Mouse (Mus musculus): Measurements from ENCODE around the gene Srsf10.

DNA sequence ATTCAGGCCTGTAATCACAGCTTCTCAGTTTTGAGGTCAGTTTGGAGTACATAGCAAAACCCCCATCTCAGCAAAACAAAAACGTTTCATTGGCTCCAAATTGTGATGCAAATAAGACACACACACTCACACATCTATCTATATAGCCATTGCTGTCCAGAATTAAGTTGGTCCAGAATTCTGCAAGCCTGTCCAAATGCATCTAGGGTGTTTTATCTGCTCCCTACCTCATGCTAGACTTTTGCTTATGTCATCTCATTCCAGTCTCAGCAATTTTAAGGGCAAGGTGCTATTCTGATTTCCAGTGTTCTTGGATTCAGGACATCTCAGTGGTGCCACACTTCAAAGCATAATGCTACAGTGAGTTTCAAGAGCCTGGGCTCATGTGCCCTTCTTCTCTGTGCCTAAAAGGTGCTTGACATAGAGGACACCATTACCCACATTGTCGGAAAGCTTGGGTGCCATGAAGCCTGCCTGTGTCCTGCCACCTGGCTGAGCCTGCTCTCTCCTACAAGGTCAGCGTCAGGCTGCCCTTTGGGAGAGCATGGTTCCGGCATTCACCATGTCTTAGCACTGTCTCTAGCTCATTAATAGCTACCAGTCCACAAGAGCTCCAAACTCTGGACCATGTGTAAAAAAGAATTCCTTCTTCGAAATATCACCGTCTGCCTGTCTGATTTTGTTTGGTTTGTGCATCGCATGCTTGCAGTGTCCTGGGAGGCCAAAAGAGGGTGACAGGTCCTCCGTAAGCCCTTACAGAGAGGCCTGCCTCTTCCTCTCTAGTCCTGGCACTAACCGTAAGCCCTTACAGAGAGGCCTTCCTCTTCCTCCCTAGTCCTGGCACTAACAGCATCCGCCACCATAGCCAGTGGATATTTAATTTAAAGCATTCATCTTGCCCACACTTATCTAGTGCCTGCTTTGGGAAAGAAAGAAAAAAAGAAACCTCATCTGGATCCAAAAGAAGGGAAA lies 19.3 kb downstream of the Srsf10 start:
- no peak for TF ChIP-seq CTCF (IDR thresholded peaks at IDR 0.05; ENCODE audit: borderline replicate concordance, insufficient read depth, low read depth, low read length)
- no peak for TF ChIP-seq POLR2A (IDR thresholded peaks at IDR 0.05; ENCODE audit: borderline replicate concordance, insufficient read depth, low read length)
